Mouse (Mus musculus) lung, postnatal 10 days (tissue): ENCODE results near the gene Pinlyp.

Experiments used
- DNase-seq: peaks from one replicate; pipeline ENCODE4 v3.0.0; 2021

Gene Pinlyp

DNA sequence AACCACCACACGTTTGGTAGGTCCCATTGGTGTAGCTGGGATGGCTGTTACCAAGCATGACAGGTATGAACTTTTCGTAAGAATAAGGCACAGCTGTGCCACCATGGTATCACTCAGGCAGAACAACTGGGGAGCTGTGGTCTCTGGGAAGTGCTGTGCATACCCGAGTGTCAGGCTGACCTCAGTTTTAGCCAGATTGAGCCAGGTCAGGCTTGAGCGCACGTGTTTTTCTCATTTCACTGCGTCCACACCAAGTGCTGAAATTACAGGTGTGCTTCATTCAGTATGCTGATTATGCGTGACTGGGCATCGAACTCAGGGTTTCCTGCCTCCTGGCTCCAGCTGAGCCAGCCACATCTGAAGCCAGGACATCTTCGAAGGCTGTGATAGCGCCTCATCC lies 9.9 kb upstream of the Pinlyp start:
- no peak for DNase-seq

DNA sequence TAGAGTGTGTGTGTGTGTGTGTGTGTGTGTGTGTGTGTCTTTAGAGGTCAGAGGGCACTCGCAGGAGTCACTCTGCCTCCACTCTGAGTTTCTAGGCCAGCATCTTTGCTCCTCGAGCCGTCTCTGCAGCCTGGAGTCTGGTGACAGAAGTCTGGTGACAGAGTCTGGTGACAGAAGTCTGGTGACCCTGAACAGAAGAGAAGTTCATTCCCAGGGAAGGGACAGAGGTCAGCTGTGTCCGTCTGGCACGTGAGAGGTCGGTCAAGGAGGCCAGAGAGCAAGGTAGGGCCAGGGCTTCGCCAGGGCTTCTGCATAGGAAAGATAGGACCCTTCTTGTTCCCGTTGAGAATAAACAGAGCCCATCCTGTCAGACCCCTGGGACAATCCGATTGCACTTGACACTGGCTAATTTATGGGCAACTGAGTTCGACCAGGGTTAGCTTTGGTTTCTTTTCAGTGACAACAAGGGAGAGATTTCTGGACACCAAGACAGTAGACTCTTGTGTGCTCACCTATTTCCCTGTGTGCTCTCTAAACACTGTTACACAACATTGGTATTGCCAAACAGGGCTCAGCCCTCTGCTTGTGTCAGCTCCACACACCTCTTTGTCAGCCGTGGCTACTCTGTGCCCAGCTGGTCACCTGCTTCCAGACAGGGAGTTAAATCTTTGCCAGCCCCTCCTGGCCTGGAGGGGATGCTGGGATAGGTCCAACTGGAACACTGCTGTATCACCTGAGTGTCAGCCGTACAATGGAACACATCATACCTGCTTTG lies 6.3 kb upstream of the Pinlyp start:
- no peak for DNase-seq

GRCm38 (mm10) chr7:24547534-24548036 lies 1.7 kb upstream of the Pinlyp start:
- no peak for DNase-seq

DNA sequence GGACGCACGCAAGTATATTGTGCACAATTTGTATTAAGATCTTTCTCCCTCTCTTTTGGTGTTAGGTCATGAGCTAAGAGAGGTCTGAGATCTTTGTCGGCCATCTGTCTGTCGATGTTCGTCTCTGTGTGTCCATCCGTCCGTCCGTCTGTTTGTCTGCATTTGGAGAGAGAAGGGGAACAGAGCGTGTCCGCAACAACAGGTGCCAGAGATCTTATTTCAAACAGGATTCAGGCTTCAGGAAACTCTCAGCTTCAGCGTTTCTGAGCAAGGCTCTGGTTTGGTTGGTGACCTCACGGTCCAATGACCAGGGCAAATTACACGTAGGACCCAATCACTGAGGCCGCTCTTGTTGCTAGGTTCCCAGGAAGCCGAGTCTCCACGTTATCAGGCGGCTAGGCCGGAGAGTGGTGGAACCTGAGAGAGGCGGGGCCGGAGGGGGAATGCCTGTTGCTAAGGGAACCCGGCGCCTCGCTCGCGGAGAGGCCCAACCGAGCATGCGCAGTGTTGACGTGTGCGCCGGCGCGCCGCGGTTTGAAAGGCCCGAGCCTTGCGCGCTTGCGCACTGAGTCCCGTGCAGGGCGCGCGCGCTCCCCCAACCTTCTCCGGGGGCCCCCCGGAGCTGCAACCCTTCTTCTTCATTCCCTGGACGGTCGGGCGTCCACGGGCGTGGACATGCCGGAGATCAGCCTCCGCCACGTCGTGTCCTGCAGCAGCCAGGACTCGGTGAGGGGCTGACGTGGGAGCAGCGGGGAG lies 894 bp upstream of the Pinlyp start:
- DNase-seq: peak; percentile 100

DNA sequence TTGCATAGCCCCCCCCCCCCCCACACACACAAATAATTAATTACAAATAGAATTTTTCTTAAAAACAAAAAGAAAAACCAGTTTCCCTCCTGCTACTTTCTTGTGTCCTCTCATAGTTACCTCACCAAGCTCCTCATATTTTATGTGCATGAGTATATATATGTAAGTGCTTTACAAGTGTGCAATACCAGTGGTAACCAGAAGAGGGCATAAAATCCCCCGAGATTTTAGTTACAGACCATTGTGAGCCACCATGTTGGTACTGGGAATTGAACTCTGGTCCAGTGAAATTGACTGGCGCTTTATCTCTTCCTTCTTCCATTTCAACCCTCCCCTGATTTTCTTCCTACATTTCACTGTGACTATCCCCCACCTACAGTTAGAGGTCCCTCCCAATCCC lies 1.4 kb downstream of the Pinlyp start:
- DNase-seq: no peak

GRCm38 (mm10) chr7:24539686-24540085 lies 6.2 kb downstream of the Pinlyp start:
- no peak for DNase-seq

DNA sequence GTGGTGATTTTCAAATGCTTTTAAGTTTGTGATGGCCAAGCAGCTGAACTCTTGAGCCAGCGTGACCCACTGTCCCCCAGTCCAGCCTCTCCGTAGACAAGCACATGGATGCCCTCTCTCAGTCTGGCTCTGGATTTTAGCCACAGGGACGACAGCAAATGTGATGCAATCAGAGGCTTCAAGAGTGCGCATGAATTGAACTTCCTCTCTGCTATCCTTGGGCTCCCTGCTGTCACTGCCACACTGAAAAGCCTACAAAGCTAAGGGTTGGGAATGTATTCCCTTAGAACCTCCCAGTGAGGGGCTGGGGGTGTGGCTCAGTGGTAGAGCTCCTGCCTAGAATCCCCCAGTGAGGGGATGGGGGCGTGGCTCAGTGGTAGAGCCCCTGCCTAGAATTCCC lies 7.2 kb downstream of the Pinlyp start:
- DNase-seq: no peak

- DNase-seq: no peak
Observed at GRCm38 (mm10) chr7:24538154-24538553, 7.8 kb downstream of the Pinlyp start.

- no peak for DNase-seq
Observed at GRCm38 (mm10) chr7:24537591-24537990, 8.3 kb downstream of the Pinlyp start.

DNA sequence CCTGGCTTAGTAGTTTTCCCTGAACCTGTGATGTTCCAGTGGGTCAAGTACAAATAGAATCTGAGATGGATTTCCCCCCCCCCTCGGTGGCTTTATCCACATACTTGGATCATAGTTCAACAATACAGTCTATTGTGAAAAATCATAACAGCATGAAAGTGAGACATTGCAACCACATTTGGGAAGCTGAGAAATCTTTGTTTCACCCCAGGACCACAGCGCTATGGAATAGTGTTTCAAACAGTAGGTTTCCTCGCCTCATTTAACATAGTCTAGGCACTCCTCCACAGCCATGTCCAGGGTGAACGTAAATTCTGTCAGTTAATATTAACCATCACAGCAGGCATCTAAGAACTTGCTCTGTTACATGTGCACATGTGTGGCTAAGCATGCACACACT lies 8.8 kb downstream of the Pinlyp start:
- DNase-seq: no peak

DNA sequence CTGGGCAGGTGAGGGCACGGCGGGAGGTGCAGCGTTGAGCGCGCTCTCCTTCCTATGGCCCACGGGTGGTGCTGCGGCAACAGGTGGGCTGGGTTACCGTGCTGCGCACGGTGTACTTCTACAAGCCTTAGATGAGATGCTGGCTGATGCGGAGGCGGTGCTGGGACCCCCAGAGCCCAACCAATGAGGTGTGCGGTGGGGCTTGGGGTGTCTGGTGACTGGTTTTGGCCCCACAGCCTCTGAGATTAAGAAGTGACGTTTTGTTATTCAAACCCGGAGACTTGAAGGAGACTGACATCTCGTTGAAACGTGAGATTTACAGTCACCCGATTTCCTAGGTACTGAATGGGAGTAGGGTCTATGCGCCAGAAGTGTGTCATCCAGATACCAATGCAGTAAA lies 11.6 kb downstream of the Pinlyp start:
- DNase-seq: no peak

DNA sequence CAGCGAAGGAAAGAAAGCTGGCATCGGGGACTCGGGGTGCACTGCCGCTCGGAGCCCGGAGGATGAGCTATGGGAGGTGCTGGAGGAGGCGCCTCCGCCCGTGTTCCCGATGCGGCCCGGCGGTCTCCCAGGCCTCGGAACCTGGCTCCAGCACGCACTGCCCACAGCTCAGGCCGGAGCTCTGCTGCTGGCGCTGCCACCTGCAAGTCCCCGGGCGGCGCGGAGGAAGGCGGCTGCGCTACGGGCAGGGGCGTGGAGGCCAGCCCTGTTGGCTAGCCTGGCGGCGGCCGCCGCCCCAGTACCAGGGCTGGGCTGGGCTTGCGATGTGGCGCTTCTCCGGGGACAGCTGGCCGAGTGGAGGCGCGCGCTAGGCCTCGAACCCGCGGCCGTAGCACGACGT lies 12.1 kb downstream of the Pinlyp start:
- no peak for DNase-seq

DNA sequence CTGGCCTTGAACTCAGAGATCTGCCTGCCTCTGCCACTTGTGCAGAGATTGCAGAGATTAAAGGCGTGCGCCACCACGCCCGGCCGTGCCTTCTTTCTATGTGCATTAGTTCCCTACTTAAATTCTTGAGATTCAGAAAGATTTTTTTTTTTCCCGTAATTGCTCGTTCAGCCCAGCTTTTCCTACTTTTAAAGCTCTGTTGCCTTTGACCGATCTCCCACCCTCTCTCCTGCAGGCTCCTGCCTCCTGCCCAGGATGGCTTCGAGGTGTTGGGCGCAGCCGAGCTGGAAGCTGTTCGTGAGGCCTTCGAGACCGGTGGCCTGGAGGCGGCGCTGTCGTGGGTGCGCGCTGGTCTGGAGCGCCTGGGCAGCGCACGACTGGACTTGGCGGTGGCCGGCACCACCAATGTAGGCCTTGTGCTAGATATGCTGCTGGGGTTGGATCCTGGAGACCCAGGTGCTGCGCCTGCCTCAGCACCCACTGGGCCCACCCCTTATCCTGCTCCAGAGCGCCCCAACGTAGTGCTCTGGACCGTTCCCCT lies 12.8 kb downstream of the Pinlyp start:
- DNase-seq: no peak

GRCm38 (mm10) chr7:24531211-24531971 lies 14.5 kb downstream of the Pinlyp start:
- DNase-seq: peak; percentile 85

DNA sequence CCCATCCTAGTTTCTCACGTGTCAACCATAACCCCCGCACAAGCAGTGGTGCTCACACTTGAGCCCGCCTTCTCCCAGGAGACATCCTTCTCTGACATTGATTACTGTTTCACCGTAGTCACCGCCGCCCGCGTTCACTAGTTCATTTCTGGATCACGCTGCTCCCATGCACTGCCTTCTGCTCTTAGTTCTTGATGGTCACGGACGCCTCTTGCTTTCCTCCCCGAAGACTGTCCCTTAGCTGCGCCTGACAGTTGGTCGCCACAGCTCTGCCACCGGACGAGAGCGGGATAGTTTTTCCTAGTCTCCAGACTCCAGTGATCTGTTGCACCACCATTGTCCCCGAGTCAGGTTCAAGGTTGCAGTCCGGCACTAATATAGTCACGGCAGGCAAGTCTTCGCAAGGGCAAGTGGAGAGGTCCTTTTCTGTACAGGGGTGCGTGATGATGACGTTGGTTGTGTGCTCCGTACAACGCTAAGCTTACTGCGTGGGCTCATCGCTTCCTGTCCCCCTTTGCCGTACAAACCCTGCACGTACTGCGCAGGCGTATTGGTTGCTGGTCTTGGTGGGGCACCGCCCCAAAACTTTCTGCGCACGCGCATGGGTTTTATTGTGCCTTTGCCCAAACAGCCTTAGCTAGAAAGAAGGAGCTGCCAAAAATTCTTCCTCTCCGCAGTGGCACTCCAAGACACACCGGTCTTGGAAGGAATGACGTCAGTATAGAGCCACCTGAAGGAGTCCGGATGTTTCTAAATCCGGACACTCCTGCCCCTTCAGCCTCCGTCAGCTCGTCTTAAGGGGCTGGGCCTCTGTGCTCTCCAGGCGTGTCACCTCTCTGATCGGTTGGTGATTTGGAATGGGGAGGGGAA lies 15.6 kb downstream of the Pinlyp start, which contains the start of gene Irgq:
Gene Irgq (plus strand): TSS at position 628 of the 870 bp plus-strand sequence.
- DNase-seq: peak; percentile 99

DNA sequence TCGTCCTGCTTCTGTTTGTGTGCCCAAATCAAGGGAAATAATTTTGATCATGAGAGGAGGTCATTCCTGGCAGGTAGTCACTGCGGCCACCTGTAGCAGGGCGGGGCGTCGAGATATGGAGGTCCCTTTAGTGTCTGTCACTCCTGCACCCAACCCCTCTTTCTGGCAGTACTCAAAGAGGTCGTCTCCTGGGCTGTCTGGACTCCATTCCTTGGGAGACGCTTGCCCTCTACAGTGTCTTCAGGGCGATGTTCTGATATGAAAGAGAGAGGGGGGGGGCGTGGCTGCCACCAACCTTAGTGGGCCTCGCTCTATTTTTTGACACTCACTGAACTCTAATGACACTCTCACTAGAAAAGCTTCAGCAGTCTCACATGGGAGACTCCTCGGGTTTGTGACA lies 16.3 kb downstream of the Pinlyp start:
- DNase-seq: peak; percentile 14

- DNase-seq: no peak
Observed at GRCm38 (mm10) chr7:24528861-24529260, 17.1 kb downstream of the Pinlyp start.

DNA sequence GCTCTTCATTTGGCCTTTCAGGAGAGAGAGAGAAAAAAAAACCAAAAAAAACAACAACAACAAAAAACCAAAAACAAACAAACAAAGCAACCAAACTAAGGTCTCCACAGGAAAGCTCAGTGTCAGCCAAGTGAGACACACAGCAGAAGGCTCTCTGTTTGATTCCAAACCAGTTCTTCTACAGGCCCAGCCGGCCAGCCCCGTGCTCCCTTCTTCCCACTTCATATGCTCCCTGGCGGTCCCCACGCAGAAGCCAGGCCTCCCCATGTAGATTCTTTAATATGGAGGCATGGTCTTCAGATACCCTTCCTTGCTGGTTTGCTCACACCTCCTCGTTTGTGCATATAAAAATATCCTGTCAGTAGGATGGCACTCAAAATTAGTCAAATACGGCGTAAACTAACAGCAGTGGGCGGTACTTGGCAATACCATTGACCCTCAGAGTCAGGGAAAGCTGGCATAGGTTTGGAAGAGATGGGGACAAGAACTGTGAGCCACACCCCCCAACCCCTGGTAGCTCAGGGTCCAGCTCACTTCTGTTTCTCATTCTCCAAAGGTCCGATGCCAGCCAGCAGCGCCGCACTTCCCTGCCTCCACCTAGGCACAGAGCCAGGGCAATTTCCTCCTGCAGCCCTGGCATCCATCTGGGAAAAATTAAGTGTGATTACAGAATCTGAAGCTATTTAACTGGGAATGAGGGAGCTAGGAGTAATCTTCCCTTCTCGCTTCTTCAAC lies 20.1 kb downstream of the Pinlyp start:
- DNase-seq: peak; percentile 6

GRCm38 (mm10) chr7:24524978-24525377 lies 20.9 kb downstream of the Pinlyp start:
- no peak for DNase-seq

- no peak for DNase-seq
Observed at GRCm38 (mm10) chr7:24523723-24524122, 22.2 kb downstream of the Pinlyp start.

DNA sequence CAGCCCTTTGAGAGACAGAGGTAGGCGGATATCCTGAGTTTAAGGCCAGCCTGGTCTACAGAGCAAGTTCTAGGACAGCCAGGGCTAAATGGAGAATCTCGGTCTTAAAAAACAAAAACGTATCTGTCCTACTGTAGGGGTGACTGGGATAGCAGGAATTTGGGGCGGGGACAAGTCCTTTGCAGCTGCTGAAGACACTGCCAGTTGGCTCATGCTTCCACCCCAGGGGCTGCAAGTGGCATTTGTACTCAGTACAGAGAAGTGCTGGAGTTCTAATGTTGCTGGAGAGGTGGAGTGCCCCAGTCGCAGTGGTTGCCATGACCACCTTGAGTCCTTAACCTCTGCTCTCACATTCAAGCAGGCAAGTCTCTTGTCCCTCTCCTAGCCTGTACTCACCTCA lies 23.1 kb downstream of the Pinlyp start:
- DNase-seq: no peak
